Mouse (Mus musculus): ENCODE results near the gene Cav1.

Gene Cav1

GRCm38 (mm10) chr6:17317944-17318343 lies 11.8 kb downstream of the Cav1 start:
- DNase-seq: no peak

- no peak for DNase-seq
These were observed 15.8 kb downstream of the Cav1 start for GRCm38 (mm10) chr6:17321976-17322375.

- DNase-seq: no peak
These were observed 21.1 kb downstream of the Cav1 start for GRCm38 (mm10) chr6:17327216-17327615.

- DNase-seq: no peak
These were observed 23.7 kb downstream of the Cav1 start for GRCm38 (mm10) chr6:17329801-17330200.

GRCm38 (mm10) chr6:17337724-17338123 lies 31.6 kb downstream of the Cav1 start:
- DNase-seq: no peak

GRCm38 (mm10) chr6:17340406-17340805 lies 34.3 kb downstream of the Cav1 start:
- no peak for DNase-seq

- no peak for DNase-seq
These were observed 41.9 kb downstream of the Cav1 start for GRCm38 (mm10) chr6:17348011-17348410.

GRCm38 (mm10) chr6:17350803-17351202 lies 44.7 kb downstream of the Cav1 start:
- no peak for DNase-seq

GRCm38 (mm10) chr6:17358896-17359690 lies 53.0 kb downstream of the Cav1 start:
- DNase-seq: peak; percentile 25

GRCm38 (mm10) chr6:17362771-17363170 lies 56.6 kb downstream of the Cav1 start:
- no peak for DNase-seq

GRCm38 (mm10) chr6:17363446-17364179 lies 57.5 kb downstream of the Cav1 start:
- DNase-seq: no peak

GRCm38 (mm10) chr6:17374326-17374725 lies 68.2 kb downstream of the Cav1 start:
- no peak for DNase-seq

- DNase-seq: no peak
These were observed 71.2 kb downstream of the Cav1 start for GRCm38 (mm10) chr6:17377371-17377770.

GRCm38 (mm10) chr6:17380102-17380501 lies 74.0 kb downstream of the Cav1 start:
- no peak for DNase-seq

- DNase-seq: peak; percentile 20
These were observed 75.6 kb downstream of the Cav1 start for GRCm38 (mm10) chr6:17381690-17382089.

- DNase-seq: no peak
These were observed 79.4 kb downstream of the Cav1 start for GRCm38 (mm10) chr6:17385531-17385930.

GRCm38 (mm10) chr6:17387991-17388710 lies 82.0 kb downstream of the Cav1 start:
- DNase-seq: no peak
